Mouse (Mus musculus): ENCODE results near the gene Ldlr. TPM values are rescaled to one million over a fixed set of nuclear protein-coding genes. Genes with fewer than 3 reads are reported as not detected.

Ldlr gene
- polyA plus RNA-seq, 1 experiment from 2014 or later, result 15.9 TPM

GRCm38 (mm10) chr9:21701091-21701490, 22.2 kb upstream of the Ldlr start:
- 95% methylated on average over 14 of the region's 14 CpGs for WGBS
- Histone ChIP-seq H3K36me3 (peaks cover 86% of the 10 kb centered on the region), H3K4me1 (no peaks in the 10 kb centered on the region), H3K4me3 (no peak overlapping the region), H3K4me2 (replicated peaks) (no peak overlapping the region), H3K9me3 (no peaks in the 10 kb centered on the region), H3K9ac (replicated peaks) (no peak overlapping the region), H3K27me3 (no peaks in the 10 kb centered on the region), H3K27ac (replicated peaks) (no peak overlapping the region)
- ATAC-seq (replicated peaks), result no peak

- 95% methylated on average over 7 of the region's 7 CpGs for WGBS
Measured at GRCm38 (mm10) chr9:21703494-21703893, 19.8 kb upstream of the Ldlr start.

GRCm38 (mm10) chr9:21706085-21706484, 17.2 kb upstream of the Ldlr start:
- Histone ChIP-seq H3K36me3 (peaks cover 72% of the 10 kb centered on the region), H3K4me3 (no peak overlapping the region), H3K27me3 (no peaks in the 10 kb centered on the region), H3K4me1 (no peaks in the 10 kb centered on the region), H3K27ac (replicated peaks) (no peak overlapping the region), H3K9ac (replicated peaks) (no peak overlapping the region), H3K4me2 (replicated peaks) (no peak overlapping the region), H3K9me3 (no peaks in the 10 kb centered on the region)
- no peak for ATAC-seq (replicated peaks)
- 90% methylated on average over 4 of the region's 4 CpGs for WGBS

More at GRCm38 (mm10) chr9:21703494-21703893, 19.8 kb upstream of the Ldlr start:
- H3K4me1 ChIP-seq, result no peaks in the 10 kb centered on the region
- no peak overlapping the region for H3K9ac ChIP-seq (replicated peaks)
- no peak overlapping the region for H3K4me3 ChIP-seq
- no peaks in the 10 kb centered on the region for H3K9me3 ChIP-seq
- H3K4me2 ChIP-seq (replicated peaks), result no peak overlapping the region
- H3K36me3 ChIP-seq, result peaks cover 92% of the 10 kb centered on the region
- no peak for ATAC-seq (replicated peaks)
- no peak overlapping the region for H3K27ac ChIP-seq (replicated peaks)
- H3K27me3 ChIP-seq, result no peaks in the 10 kb centered on the region

- Histone ChIP-seq H3K36me3 (peaks cover 66% of the 10 kb centered on the region), H3K9me3 (no peaks in the 10 kb centered on the region), H3K4me2 (replicated peaks) (no peak overlapping the region), H3K27me3 (no peaks in the 10 kb centered on the region), H3K4me3 (no peak overlapping the region), H3K9ac (replicated peaks) (no peak overlapping the region), H3K27ac (replicated peaks) (no peak overlapping the region), H3K4me1 (no peaks in the 10 kb centered on the region)
- 89% methylated on average over 8 of the region's 8 CpGs for WGBS
- 0 out of 2 replicates have a peak, but pooled peaks have one; percentile 47 for ATAC-seq (replicated peaks)
Measured at GRCm38 (mm10) chr9:21706586-21707265, 16.6 kb upstream of the Ldlr start.

- Histone ChIP-seq H3K9ac (replicated peaks) (no peak overlapping the region), H3K27me3 (no peaks in the 10 kb centered on the region), H3K36me3 (peaks cover 44% of the 10 kb centered on the region), H3K27ac (replicated peaks) (no peak overlapping the region), H3K4me3 (no peak overlapping the region), H3K4me1 (no peaks in the 10 kb centered on the region), H3K9me3 (no peaks in the 10 kb centered on the region), H3K4me2 (replicated peaks) (no peak overlapping the region)
- 91% methylated on average over 3 of the region's 3 CpGs for WGBS
- no peak for ATAC-seq (replicated peaks)
Measured at GRCm38 (mm10) chr9:21709340-21709739, 13.9 kb upstream of the Ldlr start.

GRCm38 (mm10) chr9:21715298-21715697, 8.0 kb upstream of the Ldlr start:
- no peak overlapping the region for H3K27ac ChIP-seq (replicated peaks)
- H3K4me1 ChIP-seq, result no peaks in the 10 kb centered on the region
- H3K4me2 ChIP-seq (replicated peaks), result no peak overlapping the region
- no peak overlapping the region for H3K4me3 ChIP-seq
- H3K9me3 ChIP-seq, result no peaks in the 10 kb centered on the region
- no peaks in the 10 kb centered on the region for H3K27me3 ChIP-seq
- peaks cover 3% of the 10 kb centered on the region; the same call in 1 of the 2 replicates for H3K36me3 ChIP-seq
- WGBS, result 71% methylated on average over 4 of the region's 4 CpGs
- H3K9ac ChIP-seq (replicated peaks), result no peak overlapping the region
- ATAC-seq (replicated peaks), result no peak

GRCm38 (mm10) chr9:21717015-21717414, 6.3 kb upstream of the Ldlr start:
- no peaks in the 10 kb centered on the region for H3K27me3 ChIP-seq
- 89% methylated on average over 2 of the region's 2 CpGs for WGBS
- ATAC-seq (replicated peaks), result no peak

GRCm38 (mm10) chr9:21721036-21721435, 2.2 kb upstream of the Ldlr start:
- Histone ChIP-seq H3K9me3 (no peaks in the 10 kb centered on the region), H3K4me2 (replicated peaks) (no peak overlapping the region), H3K4me3 (no peak overlapping the region), H3K36me3 (no peaks in the 10 kb centered on the region), H3K9ac (replicated peaks) (no peak overlapping the region), H3K4me1 (peaks cover 26% of the 10 kb centered on the region), H3K27me3 (no peaks in the 10 kb centered on the region), H3K27ac (replicated peaks) (no peak overlapping the region)
- ATAC-seq (replicated peaks), result no peak
- WGBS, result 73% methylated on average over 2 of the region's 2 CpGs

More at GRCm38 (mm10) chr9:21717015-21717414, 6.3 kb upstream of the Ldlr start:
- H3K4me1 ChIP-seq, result no peaks in the 10 kb centered on the region
- H3K4me2 ChIP-seq (replicated peaks), result no peak overlapping the region
- H3K36me3 ChIP-seq, result peaks cover 3% of the 10 kb centered on the region; the same call in 1 of the 2 replicates
- no peak overlapping the region for H3K9ac ChIP-seq (replicated peaks)
- no peaks in the 10 kb centered on the region for H3K9me3 ChIP-seq
- H3K27ac ChIP-seq (replicated peaks), result no peak overlapping the region
- no peak overlapping the region for H3K4me3 ChIP-seq

- peak overlapping the region; percentile 96 for H3K27ac ChIP-seq (replicated peaks)
- peak; percentile 97 for ATAC-seq (replicated peaks)
- H3K36me3 ChIP-seq, result no peaks in the 10 kb centered on the region
- H3K4me2 ChIP-seq (replicated peaks), result peak overlapping the region; percentile 88
- no peaks in the 10 kb centered on the region for H3K9me3 ChIP-seq
- no peaks in the 10 kb centered on the region for H3K27me3 ChIP-seq
- peak overlapping the region; percentile 82 for H3K4me3 ChIP-seq
- H3K9ac ChIP-seq (replicated peaks), result peak overlapping the region; percentile 75
- peaks cover 31% of the 10 kb centered on the region for H3K4me1 ChIP-seq
- 0% methylated on average over 18 of the region's 18 CpGs for WGBS
Measured at GRCm38 (mm10) chr9:21724147-21724536, 859 bp downstream of the Ldlr start.

GRCm38 (mm10) chr9:21725224-21726121, 2.2 kb downstream of the Ldlr start:
- Histone ChIP-seq H3K9ac (replicated peaks) (no peak overlapping the region), H3K27ac (replicated peaks) (0 out of 2 replicates have a peak overlapping the region, but pooled peaks have one; percentile 96)

GRCm38 (mm10) chr9:21726218-21726975, 3.1 kb downstream of the Ldlr start:
- WGBS, result 86% methylated on average over 14 of the region's 14 CpGs
- H3K9me3 ChIP-seq, result no peaks in the 10 kb centered on the region
- H3K36me3 ChIP-seq, result no peaks in the 10 kb centered on the region; the same call in 1 of the 2 replicates
- H3K4me2 ChIP-seq (replicated peaks), result no peak overlapping the region
- no peak overlapping the region for H3K9ac ChIP-seq (replicated peaks)
- peaks cover 31% of the 10 kb centered on the region for H3K4me1 ChIP-seq
- no peak overlapping the region for H3K27ac ChIP-seq (replicated peaks)
- no peak overlapping the region for H3K4me3 ChIP-seq
- no peaks in the 10 kb centered on the region for H3K27me3 ChIP-seq
- no peak for ATAC-seq (replicated peaks)

More at GRCm38 (mm10) chr9:21725224-21726121, 2.2 kb downstream of the Ldlr start:
- no peaks in the 10 kb centered on the region for H3K36me3 ChIP-seq
- 83% methylated on average over 23 of the region's 23 CpGs for WGBS
- peak overlapping the region; percentile 82 for H3K4me3 ChIP-seq
- H3K4me2 ChIP-seq (replicated peaks), result peak overlapping the region; percentile 88
- H3K27me3 ChIP-seq, result no peaks in the 10 kb centered on the region
- no peak for ATAC-seq (replicated peaks)
- H3K4me1 ChIP-seq, result peaks cover 31% of the 10 kb centered on the region
- no peaks in the 10 kb centered on the region for H3K9me3 ChIP-seq

Measured in forebrain, embryonic 15.5 days (tissue).